Mouse (Mus musculus) olfactory bulb, adult 2 months (tissue): ENCODE results near the gene Dicer1.

ENCODE experiments used
- CTCF ChIP-seq: fragments of 200-500 bp; IDR thresholded peaks from 2 replicates; pipeline ENCODE4 v1.5.1; 2012; ENCODE audit warnings: low read depth, mild to moderate bottlenecking, low read length, moderate library complexity; ENCODE audit not compliant: insufficient read depth
- POLR2A ChIP-seq: fragments of 200-500 bp; IDR thresholded peaks from 2 replicates; pipeline ENCODE4 v1.6.1; 2012; ENCODE audit warnings: mild to moderate bottlenecking, low read depth, low read length, moderate library complexity; ENCODE audit not compliant: insufficient read depth

DNA sequence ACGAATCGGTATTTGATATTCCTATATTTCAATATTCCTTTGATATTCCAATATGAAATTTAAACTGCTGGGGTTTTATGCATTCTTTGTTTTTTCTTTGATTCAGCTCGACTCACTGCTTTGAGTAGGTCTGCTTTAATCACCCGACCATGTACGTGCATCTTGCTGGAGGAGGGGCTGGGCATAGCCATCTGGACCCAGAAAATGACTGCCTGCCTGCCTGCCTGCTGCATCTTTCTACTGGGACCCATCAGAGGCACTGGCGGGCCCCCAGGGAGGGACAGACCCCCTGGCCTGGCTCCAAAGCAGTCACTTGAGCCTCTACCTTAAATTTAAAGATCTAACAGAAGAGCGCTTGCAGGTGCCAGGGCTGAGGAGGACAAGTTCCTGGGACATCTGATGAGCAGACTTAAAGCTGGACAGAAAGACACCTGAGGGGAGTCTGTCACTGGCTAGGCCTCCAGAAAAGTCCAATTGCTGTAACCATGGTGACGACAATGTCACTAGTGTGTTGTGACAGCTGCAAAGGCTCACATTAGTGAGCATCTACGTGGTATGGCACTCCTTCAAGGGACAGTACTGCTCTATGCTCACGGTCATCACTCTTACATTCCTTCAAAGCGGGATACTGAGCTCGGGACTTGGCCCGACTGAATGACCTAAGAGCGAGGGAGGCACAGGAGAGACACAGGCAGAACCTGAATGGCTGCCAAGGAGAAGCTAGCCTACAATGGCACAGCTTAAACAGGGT, 101.1 kb downstream of the Dicer1 start:
- TF ChIP-seq POLR2A (no peak), CTCF (no peak)
